27 mouse cellular contexts compared by ENCODE assay signal in genomic region chr9:66507684-66508083, GRCm38 (mm10). TPM values are rescaled to one million over a fixed set of nuclear protein-coding genes. Genes with fewer than 3 reads are reported as not detected.
A peak's percentile ranks its signal among the peaks of the same experiment; 100 is the strongest.
DNase-seq lines count a peak whose midpoint lies in the region; ATAC-seq and TF ChIP-seq lines count a peak whose summit lies in the region.
"Had no signal": no experiment of that assay in that cellular context is flagged by ENCODE, and none has a peak within 500 bp of the region (broad histone marks: within the 10 kb centered on the region; RNA-seq: fewer than 3 reads in every experiment).

No protein-coding gene starts in this region.

- no peak overlapping the region for H3K4me2 ChIP-seq in midbrain, embryonic 16.5 days (ENCODE audit: low read length)
- H3K4me2 ChIP-seq: forebrain, embryonic 15.5 days; limb, embryonic 15.5 days; midbrain, embryonic 11.5 days; neural tube, embryonic 13.5 days had no signal

- no peak for ATAC-seq in midbrain, embryonic 16.5 days
- ATAC-seq: forebrain, embryonic 15.5 days; intestine, embryonic 16.5 days; Patski had no signal

- no peak for TF ChIP-seq CTCF in layer of hippocampus, adult 2 months (conservative IDR thresholded peaks at IDR 0.05)

- H3K27me3 ChIP-seq in heart, embryonic 10.5 days (ENCODE audit: insufficient read depth, poor library complexity, severe bottlenecking), result no peaks in the 10 kb centered on the region
- H3K27me3 ChIP-seq in midbrain, embryonic 10.5 days (ENCODE audit: low read depth, poor library complexity, severe bottlenecking), result no peaks in the 10 kb centered on the region
- H3K27me3 ChIP-seq in midbrain, embryonic 16.5 days (ENCODE audit: control insufficient read depth, insufficient read depth, low read depth, low read length), result no peaks in the 10 kb centered on the region
- H3K27me3 ChIP-seq: forebrain, embryonic 15.5 days; limb, embryonic 15.5 days; neural tube, embryonic 13.5 days; Patski had no signal

- DNase-seq in cerebellum, adult 11-12 months, result peak; percentile 41
- no peak for DNase-seq in cerebellum, adult 18-20 months
- DNase-seq in heart, embryonic 10.5 days (ENCODE audit: low spot score), result no peak
- DNase-seq in heart, postnatal 10 days, result no peak
- DNase-seq in layer of hippocampus, adult 2 months (ENCODE audit: low spot score in 2 of 2), result no peak
- no peak for DNase-seq in layer of hippocampus, postnatal 36 days
- DNase-seq in midbrain, embryonic 10.5 days (ENCODE audit: low spot score), result no peak
- DNase-seq: adrenal gland, postnatal 10 days; gastrocnemius, postnatal 25 days; heart, adult 2 months; kidney, adult 8-10 months; kidney, postnatal 4 days; lung, adult 2 months; lung, postnatal 10 days; thymus, adult 2 months had no signal

- WGBS in heart, embryonic 10.5 days, result 80% methylated on average over 3 of the region's 3 CpGs
- 84% methylated on average over 3 of the region's 3 CpGs for WGBS in midbrain, embryonic 10.5 days
- 78% methylated on average over 3 of the region's 3 CpGs for WGBS in midbrain, embryonic 16.5 days

- H3K36me3 ChIP-seq in heart, embryonic 10.5 days, result peaks cover 66% of the 10 kb centered on the region
- peaks cover 65% of the 10 kb centered on the region for H3K36me3 ChIP-seq in midbrain, embryonic 10.5 days
- peaks cover 29% of the 10 kb centered on the region for H3K36me3 ChIP-seq in midbrain, embryonic 16.5 days (ENCODE audit: control insufficient read depth, insufficient read depth, low read length)

- intact Hi-C loops in heart, postnatal 10 days (cut with DNase I), result no loop called here

- H3K9ac ChIP-seq in midbrain, embryonic 16.5 days (ENCODE audit: low read depth, low read length), result no peak overlapping the region
- H3K9ac ChIP-seq: forebrain, embryonic 15.5 days; limb, embryonic 15.5 days; neural tube, embryonic 13.5 days had no signal

- peaks cover 45% of the 10 kb centered on the region for H3K4me1 ChIP-seq in heart, embryonic 10.5 days
- peaks cover 88% of the 10 kb centered on the region for H3K4me1 ChIP-seq in midbrain, embryonic 10.5 days
- H3K4me1 ChIP-seq in midbrain, embryonic 16.5 days (ENCODE audit: control insufficient read depth, insufficient read depth, low read length), result peaks cover 7% of the 10 kb centered on the region; the same call in 1 of the 2 replicates

- no peak overlapping the region for H3K4me3 ChIP-seq in heart, embryonic 10.5 days
- H3K4me3 ChIP-seq in layer of hippocampus, adult 2 months, result no peak overlapping the region
- H3K4me3 ChIP-seq in midbrain, embryonic 10.5 days, result no peak overlapping the region
- H3K4me3 ChIP-seq in midbrain, embryonic 16.5 days (ENCODE audit: low read depth, low read length), result no peak overlapping the region
- H3K4me3 ChIP-seq: forebrain, embryonic 15.5 days; heart, adult 2 months; limb, embryonic 10.5 days; limb, embryonic 15.5 days; myocyte; neural tube, embryonic 13.5 days had no signal

- H3K9me3 ChIP-seq in heart, embryonic 10.5 days, result no peaks in the 10 kb centered on the region
- no peaks in the 10 kb centered on the region for H3K9me3 ChIP-seq in midbrain, embryonic 10.5 days (replicated peaks)
- H3K9me3 ChIP-seq in midbrain, embryonic 16.5 days (replicated peaks; ENCODE audit: control insufficient read depth, low read length, poor library complexity, severe bottlenecking), result no peaks in the 10 kb centered on the region
- H3K9me3 ChIP-seq: forebrain, embryonic 15.5 days; G1E; limb, embryonic 10.5 days; limb, embryonic 15.5 days; neural tube, embryonic 13.5 days had no signal

- 0 out of 2 replicates have a peak overlapping the region, but pooled peaks have one; percentile 13 for H3K27ac ChIP-seq in heart, embryonic 10.5 days
- 0 out of 2 replicates have a peak overlapping the region, but pooled peaks have one; percentile 8 for H3K27ac ChIP-seq in layer of hippocampus, adult 2 months
- H3K27ac ChIP-seq in midbrain, embryonic 10.5 days (replicated peaks), result peak overlapping the region; percentile 33; the same call in 1 of the 2 replicates
- H3K27ac ChIP-seq in midbrain, embryonic 16.5 days (ENCODE audit: low read length), result no peak overlapping the region
- H3K27ac ChIP-seq: forebrain, embryonic 15.5 days; heart, adult 2 months; kidney, postnatal 0 days; limb, embryonic 10.5 days; limb, embryonic 15.5 days; macrophage; neural tube, embryonic 13.5 days had no signal

RNA-seq across cellular contexts. Expression of gene Fbxl22, which starts 6.7 kb away (rescaled TPM):
- polyA plus RNA-seq in heart, embryonic 10.5 days (2016; fragmentation: Nextera tagmentation; extraction: Ambion mirVana), result 38.9 and 70.4 TPM in 2 replicates
- total RNA-seq in heart, postnatal 10 days (2021), result 10 to 100 TPM; 69.0 to 73.3 TPM
- under 1 TPM; 0.22 to 0.38 TPM for total RNA-seq in layer of hippocampus, adult 2 months (2021)
- total RNA-seq in layer of hippocampus, postnatal 36 days (2021), result under 1 TPM; 0.28 to 0.35 TPM
- polyA plus RNA-seq in midbrain, embryonic 10.5 days (2016; fragmentation: Nextera tagmentation; extraction: Ambion mirVana), result 1.5 TPM in 2 replicates
- 0.72 and 1.2 TPM in 2 replicates for polyA plus RNA-seq in midbrain, embryonic 16.5 days (2015; fragmentation: Nextera tagmentation; extraction: Ambion mirVana)
- polyA plus RNA-seq: macrophage had no signal

Comparison
In these comparisons a context has a peak if more than half of its experiments do, and no peak if none do; other contexts are left out.
1. RNA of gene Fbxl22, which starts 6.7 kb away (total RNA-seq): 69.0 to 73.3 TPM in heart, postnatal 10 days; 0.22 to 0.38 TPM in layer of hippocampus, adult 2 months and 0.28 to 0.35 TPM in layer of hippocampus, postnatal 36 days; every median in the first group is over 10 times any median in the second.